Mouse (Mus musculus): ENCODE measurements around the gene Dhdds.
"Not testable (repeated sequence)": the region's sequence is repeated elsewhere in the genome, so short reads cannot be mapped to it uniquely, and the experiment has no call there.

The Dhdds gene

DNA sequence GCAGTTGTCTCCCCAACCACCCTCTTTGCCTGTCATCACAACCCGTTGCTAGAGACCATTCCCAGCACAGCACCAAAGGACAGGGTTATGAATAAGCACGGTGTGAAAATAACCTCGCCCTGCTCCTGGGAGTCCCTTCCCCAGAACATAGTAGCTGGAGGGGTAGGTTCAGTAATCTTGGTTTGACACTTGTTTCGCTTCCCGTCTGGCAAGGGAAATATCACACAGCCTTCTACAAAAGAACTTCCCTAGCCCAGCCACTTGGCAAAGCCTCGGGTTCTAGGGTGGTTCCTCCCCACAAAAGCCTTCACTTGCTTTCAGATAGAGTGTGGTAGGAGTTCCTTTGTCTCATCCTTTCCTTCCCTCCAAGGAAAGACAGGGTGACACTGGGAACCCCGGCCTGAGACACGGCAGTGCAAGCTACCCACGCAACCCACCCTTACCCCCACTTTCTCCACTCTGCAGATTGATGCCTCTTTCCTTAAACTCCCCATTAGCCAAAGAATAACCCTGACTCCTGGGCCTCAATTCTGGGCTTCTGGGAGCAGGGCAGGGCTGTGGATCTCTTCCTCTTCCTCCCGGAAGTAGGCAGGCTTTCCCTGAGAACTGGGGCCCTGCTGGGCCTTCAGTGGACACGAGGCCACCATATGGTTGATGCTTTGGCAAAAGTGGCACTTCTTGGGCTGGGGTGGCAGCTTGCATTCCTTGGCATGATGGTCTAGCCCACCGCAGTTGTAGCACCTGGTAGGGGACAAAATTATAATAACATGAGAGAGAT lies 5.1 kb upstream of the Dhdds start:
- no peak for DNase-seq (ENCODE audit: low read depth, low spot score)

DNA sequence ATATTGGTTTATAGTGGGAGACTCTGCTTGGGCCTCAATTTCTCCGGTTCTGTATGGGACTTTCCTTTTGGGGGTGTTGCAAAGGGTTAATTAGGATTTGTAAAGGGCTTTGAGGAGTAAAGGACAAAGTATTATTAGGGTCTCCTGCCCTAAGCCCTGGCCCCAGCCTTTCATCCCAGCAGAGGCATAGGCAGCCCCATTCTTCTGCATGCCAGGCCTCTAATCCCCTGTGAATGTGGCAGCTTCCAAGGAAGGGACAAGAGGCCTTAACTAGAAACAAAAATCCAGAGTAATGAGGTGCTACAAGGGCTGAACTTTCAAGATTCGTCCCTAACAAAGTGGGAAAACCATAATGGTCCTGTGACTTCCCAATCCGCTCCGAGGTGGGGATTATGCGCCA lies 2.2 kb upstream of the Dhdds start:
- no peak for DNase-seq (ENCODE audit: low read depth, low spot score)

DNA sequence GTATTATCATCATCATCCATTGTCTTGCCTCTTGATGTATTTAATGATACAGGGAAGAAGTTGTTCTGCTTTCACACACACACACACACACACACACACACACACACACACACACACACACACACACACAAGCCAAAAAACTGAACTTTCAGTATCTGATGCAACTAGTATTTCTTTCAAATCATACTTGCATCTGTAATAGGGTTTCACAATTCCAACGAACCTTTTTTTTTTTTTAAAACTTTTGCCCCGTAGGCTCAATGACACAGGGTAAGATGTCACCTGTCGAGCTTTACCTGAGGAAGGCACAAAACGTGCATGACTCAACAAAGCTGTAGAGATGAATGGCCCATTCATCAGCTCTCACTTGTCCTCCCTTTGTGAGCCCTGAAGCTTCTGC lies 1.5 kb upstream of the Dhdds start:
- no peak for DNase-seq (ENCODE audit: low read depth, low spot score)

DNA sequence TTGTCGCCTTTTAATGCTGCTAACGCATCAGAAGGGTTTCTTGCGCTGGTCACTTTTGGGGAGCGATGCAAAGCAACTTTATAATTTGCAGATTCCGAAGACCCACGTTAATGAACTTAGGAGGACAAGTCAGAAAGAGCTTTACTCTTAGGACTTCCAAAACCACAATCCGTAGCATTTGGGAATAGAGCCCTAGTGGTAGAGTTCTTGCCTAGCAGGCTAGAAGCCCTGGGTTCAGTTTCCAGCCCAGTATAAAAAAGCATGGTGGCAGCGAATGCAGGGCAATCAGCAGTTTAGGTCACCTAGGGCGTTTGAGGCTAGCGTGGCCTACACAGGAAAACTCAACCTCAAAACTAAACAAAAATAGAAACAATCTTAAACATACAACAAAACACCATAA lies 992 bp upstream of the Dhdds start:
- DNase-seq (ENCODE audit: low read depth, low spot score) = no peak

DNA sequence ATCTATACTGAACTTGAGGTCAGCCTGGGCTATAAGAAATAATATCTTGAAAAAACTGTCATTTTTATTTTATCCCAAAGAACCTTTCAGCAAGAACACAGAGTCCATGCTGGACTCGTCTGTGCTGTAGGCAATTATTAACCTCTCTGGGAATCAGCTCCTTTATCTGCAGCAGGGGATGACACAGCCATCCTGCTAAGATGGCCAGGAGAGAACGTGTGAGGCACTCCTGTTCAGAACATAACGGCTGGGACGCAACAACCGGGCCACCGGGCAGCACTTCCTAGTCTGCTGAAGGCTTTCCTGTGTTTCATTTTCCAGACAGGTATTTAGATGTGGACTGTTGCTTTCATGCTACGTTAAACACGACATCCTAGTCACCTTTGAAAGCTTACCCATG lies 6.0 kb downstream of the Dhdds start:
- DNase-seq (ENCODE audit: low read depth, low spot score) = no peak

DNA sequence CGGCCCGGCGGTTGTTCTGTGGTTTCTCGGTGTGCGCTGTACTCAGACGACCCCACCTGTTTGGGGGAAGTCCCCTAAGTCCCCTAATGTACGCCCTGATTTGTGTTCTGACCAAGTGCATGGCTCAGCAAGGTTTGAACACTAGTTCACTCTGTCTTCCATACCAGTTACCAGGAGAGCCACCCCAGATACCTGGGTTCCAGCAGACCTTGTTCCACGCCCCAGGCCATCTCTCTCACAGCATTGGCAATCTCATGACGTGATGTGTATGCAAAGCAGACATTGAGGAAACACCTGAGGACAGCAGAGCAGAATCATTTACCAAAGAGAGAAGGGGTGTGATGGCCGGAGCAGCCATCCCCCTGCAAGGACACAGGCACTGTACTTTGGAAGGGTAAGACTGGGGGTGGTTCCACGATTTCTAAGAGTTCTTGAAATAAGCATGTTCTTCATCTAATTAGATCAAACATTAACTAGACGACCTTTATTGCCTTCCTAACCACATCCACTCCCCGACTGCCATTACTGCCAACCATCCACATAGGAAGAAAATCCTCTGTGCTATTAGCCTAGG lies 9.5 kb downstream of the Dhdds start:
- no peak for DNase-seq (ENCODE audit: low read depth, low spot score)

DNA sequence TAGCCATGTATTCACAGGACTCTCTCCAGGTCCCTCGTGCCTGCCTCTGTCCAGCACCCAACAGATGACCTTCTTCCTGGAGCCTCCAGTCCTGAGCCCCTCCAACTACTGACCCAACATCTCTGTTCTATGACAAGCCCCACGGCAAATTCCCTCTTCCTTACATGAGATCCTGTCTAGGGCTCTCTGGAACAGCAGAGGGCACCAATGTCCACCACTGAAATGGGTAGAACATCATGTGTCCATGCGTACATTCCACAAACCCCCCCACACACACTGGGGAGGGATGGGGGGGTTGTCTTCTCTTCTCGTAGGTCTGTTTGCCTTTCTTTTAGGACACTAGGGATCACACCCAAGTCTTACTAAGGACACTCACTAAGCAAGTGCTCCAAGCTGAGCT lies 10.7 kb downstream of the Dhdds start:
- no peak for DNase-seq (ENCODE audit: low read depth, low spot score)

DNA sequence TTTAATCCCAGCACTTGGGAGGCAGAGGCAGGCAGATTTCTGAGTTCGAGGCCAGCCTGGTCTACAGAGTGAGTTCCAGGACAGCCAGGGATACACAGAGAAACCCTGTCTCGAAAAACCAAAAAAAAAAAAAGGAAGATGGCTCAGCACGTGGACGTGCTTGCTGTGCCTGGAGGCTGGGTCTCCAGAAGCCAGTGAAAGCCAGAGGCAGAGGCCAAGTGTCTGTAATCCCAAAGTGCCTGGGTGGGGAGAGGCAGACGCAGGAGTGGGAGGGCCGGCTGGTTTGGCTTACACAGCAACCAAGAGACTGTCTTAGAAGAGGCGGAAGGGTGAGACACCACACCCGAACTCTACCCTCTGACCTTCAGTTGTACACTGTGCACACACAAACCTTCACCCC lies 12.4 kb downstream of the Dhdds start:
- DNase-seq (ENCODE audit: low read depth, low spot score) = not testable (repeated sequence)

DNA sequence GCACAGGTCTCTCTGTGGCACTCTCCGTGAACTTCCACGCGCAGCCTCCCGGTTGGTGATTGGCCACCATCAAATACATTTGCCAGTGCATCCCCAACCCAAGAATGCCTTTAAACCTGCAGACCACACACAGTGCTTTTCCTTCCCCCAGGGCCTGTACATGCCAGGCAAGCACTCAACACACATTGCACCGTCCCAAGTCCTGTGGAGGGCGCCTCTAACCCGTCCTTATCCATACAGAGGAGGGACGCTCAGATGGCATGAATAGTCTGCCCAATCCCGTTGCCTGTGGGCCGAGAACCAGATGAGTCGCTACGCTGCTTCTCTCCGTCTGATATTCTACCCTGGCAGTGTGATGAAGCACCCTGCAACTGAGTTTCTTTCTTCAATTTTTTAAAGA lies 17.8 kb downstream of the Dhdds start:
- DNase-seq (ENCODE audit: low read depth, low spot score) = no peak

DNA sequence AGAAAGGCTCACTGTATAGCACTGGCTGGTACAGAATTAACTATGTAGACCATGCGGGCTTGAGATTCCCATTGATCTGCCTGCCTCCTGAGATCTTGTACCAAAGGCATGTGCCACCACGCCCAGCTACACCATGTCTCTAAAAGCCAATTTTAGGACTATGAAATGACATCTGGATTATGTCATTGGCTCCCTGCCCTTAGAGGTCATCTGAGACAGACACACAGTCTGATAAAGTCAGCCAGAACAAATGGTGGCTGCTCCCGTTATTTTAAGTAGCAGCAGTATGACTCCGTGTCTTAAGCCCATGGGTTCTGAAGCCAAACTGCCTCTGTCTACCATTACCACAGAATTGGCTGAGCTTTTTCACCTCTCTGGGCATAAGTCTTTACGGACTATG lies 20.2 kb downstream of the Dhdds start:
- no peak for DNase-seq (ENCODE audit: low read depth, low spot score)

DNA sequence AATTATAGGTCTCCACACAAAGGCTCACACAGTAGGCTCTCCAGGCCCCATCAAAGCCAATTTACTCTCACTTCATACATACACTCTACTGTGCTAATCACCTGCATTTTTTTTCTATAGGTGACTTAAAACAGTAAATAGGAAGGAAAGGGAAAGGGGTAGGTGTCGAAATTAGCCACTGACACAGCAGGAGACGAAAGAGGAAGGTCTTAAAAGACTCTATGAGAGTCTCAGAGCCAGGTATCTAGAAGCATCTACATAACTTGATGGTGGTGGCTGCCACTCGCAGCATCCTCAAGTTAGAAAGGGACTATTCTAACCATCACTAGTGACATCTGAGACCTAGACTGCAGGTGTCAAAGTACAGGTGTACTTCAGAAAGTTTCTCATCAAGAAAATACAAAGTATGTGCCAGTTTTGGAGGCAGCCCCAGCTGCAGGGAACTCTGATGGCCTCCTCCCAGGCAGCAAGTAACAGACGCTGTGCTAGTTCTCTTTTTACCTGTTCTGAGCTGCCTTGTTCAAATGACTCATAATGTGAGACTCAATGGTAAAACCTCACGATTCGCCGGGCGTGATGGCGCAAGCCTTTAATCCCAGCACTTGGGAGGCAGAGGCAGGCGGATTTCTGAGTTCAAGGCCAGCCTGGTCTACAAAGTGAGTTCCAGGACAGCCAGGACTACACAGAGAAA lies 22.6 kb downstream of the Dhdds start:
- DNase-seq (ENCODE audit: low read depth, low spot score) = no peak

DNA sequence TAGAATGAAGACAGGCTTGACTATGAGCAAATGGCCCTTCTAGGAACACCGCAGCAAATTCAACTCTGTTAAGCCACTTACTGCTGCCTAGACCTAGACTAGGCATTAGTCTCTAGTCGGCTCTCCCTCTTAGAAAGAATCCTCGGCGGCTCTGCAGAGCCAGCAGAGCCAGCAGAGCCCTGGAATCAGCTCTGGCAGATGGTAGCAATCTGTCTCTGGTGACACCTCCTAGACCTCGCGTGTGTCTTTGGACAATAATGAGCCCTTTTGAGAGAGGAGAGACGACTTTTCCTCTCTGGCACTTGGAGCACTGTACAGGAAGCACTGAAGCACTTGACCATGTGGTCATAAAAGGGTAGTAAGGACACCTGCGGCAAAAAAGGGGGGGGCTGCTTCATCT lies 29.0 kb downstream of the Dhdds start:
- DNase-seq (ENCODE audit: low read depth, low spot score) = no peak

DNA sequence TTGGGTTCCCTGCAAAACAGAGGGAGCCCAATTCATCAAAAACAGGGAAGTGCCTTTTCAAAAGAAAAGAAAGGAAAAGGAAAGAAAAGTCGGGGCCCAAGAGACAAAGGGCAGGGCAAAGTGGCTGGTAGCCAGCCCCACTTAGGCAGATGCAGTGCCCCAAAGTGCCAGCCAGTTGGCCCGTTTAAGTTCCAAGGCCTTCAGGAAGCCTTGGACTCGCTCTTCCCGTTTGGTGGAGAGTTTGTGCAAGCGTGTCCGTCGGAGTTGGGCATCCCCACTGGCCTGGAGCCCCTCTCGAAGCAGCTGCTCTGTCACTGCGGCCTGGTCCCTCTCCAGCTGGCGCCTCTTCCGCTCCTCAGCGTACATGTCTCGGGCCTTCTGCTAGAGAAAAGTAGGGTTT lies 29.8 kb downstream of the Dhdds start:
- no peak for DNase-seq (ENCODE audit: low read depth, low spot score)

DNA sequence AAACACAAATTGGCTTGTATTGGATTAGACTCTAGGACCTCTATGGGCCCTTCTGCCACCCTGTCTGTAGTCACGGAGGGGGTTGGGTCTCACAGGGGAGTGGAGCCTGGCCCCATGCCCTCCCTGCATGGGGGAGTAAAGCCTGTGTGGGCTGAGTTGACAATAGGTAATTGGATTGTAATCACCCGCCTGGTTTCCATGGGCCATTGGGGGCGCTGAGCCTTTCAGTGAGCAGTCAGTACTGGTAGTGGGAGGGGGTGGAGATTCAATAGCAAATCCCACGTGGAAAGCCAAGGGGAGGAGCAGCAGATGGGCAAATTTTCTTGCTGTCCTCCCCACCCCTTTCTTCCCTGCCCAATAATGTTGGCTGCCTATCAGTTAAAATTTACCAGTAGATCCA lies 30.5 kb downstream of the Dhdds start:
- no peak for DNase-seq (ENCODE audit: low read depth, low spot score)

DNA sequence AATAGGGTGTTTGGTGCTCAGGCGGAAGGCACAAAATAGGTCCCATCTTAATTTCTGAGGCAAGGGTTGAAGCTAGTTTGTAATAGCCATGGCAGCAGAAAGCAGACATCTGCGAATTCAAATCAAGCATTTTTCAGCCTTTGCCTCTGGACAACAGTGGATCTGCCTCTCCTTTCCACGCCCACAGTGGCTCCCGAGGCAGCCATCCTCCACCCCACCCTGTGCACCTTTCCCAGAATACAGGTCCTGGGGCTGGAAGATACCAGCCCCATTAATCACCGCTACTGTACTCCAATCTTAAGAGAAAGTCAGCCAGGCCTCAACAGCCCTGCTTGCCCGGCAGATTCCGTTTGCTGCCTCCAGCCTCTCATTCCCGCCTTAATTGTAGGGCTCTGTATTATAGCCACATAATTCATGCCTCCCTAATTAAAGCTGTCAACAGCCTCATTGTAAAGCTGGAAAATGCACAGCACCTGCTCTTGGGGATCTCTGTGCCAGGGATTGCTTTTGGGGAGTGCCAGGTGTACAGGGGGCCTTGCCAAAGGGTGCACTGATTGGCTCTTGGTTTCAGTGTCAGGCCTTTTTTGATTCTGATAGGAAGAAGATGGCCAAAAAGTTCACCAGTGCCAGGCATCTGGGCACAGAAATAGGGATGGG lies 31.5 kb downstream of the Dhdds start:
- no peak for DNase-seq (ENCODE audit: low read depth, low spot score)

DNA sequence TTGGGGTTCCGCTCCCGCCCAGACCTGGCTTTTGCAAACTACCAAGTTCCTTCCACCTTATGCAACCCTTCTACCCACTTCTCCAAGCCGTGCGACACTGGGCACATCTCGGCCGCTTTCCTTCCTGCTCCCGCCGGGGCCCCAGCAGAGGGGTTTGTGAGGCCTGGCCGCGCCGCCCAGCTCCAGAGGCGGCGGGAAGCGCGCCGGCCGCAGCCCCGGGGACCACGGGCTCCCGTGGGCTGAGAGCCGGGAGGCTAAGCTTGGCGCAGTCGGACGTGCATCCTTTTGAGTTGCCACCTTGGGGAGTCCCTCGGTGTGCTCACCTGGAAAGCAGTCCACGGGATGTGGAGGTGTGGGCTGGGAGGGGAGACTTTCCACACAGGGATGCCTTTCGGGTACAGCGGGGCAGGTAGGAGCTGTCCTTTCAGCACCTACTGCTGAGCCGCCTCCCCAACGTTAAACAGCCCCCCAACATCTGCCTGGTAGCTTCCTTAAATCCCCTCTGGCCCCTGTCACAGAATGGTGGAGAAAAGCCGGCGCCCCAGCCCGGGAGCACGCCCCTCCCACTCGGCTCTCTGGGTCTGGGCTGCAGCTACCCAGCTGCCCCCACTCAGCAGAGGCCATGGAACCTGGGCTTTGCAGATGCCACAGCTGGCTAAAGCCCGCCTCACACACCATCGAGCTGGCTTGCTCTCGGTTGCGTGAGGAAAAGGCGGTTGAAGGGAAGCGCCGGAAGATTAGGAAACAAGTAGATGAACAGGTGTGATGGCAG lies 32.4 kb downstream of the Dhdds start, which contains the start of gene Hmgn2:
Gene Hmgn2 (minus strand): TSS at position 501 of the 772 bp plus-strand sequence.
- DNase-seq (ENCODE audit: low read depth, low spot score) = peak; percentile 72

DNA sequence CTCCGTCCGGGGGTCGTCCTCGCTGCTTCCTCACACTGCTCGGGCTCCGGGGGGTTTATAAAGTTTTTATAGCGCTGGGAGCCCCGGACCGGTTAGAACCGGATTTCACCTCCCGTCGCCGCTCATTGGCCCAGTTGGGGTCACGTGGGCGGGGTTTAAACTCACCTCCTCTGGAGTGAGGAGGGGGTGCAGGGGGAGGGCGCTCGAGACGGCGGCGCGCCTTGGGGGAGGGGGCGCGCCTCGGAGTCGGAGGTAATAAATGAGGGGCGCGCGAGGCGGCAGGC lies 32.9 kb downstream of the Dhdds start:
- peak; percentile 92 for DNase-seq (ENCODE audit: low read depth, low spot score)

DNA sequence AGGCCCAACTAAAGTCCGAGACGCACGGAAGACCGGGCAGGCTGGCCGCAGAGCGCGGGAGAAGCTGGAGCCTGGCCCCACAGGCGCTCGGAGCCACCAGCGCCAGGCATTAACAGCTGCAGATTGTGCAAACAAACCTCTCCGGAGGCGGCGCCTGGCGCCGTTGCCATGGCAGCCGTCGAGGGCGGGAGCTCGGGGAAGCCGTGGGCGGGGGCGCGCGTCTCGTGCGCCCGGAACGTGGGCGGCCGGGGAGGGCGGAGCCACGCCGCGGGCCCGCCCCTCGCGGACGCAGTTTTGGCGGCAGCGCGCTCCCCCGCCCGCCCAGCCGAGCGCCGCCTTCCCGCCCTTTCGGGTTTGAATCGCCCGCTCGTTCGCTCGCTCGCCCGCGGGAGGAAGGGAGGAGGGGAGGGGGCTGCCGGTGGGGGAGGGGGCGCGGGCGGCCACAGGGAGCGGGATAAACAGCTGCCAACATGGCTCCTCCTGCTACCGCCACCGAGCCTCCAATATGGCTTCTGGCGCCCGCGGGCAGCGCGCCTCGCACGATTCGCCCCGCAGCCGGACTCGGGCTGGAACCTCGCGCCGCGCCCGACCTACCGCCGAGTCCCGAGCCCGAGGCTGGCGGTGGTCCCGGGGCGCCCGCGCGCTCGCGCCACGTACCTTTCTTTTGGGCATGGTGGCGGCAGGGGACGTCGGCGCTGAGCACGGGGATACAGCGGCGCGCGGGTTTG lies 33.4 kb downstream of the Dhdds start:
- peak; percentile 97 for DNase-seq (ENCODE audit: low read depth, low spot score)

DNA sequence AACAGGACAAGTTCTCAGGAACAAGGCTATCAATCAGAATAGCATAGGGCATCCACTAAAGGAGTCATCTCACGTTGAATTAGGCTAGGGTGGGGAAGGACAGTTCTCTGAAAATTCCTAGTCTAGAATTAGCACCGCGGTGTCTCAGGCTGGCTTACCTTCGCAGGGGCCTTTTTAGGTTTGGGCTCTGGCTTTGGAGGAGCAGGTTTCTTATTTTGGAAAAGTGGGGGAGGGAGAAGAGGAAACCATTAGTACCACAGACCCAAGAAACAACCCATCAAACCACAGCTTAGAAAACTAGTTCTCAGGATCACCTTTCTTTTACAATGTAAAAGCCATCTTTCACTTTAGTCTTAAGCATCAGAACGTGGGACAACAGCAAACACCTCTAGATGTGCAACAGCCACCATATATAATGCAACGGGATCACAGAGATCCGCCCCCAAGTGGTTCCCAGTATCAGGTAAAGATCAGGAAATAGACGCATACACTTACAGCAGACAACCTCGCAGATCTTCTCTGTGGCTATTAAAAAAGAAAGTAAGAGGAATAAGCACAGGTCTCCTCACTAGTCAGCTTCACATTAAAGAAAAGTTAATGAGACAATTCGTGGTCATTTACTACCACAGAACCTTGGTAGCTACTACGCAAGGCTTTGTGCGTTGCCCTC lies 34.3 kb downstream of the Dhdds start:
- DNase-seq (ENCODE audit: low read depth, low spot score) = peak; percentile 43

DNA sequence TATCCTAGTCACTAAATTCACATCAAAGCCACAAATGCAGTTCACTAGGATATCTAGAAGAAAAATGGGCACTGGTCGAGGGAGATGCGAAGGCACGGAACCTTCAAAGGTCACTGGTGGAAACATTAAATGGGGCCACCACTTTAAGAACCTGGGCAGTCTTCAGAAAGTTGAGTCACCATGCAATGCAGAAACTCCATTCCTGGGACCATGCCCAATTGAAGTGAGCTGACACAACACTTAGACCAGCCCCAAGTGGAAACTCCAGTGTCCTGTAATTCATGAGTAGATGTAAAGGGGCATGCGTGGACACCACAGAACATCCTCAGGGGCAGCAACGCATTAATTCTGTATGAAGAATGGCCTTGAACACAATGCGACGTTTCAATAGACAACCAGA lies 38.2 kb downstream of the Dhdds start:
- DNase-seq (ENCODE audit: low read depth, low spot score) = no peak

DNA sequence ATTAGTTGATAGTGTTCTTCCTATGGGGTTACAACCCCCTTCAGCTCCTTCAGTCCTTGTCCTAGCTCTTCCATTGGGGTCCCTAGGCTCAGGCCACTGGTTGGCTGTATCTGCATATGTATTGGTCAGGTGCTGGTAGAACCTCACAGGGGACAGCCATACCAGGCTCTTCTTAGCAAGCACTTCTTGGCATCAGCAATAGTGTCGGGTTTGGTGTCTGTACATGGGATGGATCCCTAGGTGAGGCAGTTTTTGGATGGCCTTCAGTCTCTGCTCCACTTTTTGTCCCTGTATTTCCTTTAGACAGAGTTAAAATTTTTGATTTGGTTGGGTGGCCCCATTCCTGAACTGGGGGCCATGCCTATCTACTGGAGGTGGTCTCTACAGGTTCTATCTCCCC lies 41.8 kb downstream of the Dhdds start:
- no peak for DNase-seq (ENCODE audit: low read depth, low spot score)
